Mouse (Mus musculus) kidney, adult 9 months (tissue): ENCODE measurements at regions not wholly inside any gene's neighbourhood (a gene's known extent, or its start where the extent isn't known, plus 50 kb on each side); places are given as distances from the start of the nearest gene placed in this dataset.
"Not testable (repeated sequence)": the region's sequence is repeated elsewhere in the genome, so short reads cannot be mapped to it uniquely, and the experiment has no call there.

ENCODE experiments used
- DNase-seq: peaks from one replicate; pipeline ENCODE4 v3.0.0; 2022

DNA sequence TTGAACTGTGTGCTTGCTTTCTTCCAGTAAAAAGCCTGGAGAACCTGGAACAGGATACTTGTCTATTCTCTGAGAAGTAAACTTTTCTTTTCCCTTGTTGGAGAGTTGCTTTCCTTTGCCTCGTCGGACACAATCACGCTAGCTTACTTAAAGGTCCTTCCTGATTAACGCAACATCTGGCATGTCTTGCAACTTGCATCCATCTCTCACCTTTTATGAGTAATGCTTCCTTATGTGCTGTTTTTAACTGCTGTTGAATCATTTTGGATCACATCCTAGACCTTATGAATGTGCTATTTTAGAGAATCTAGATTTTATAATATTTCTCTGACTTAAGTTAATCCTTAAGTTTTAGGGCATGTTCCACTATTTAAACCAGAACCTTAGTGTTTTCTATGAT is 188.4 kb upstream of the Pcsk5 start:
- no peak for DNase-seq

GRCm38 (mm10) chr19:18020351-18020750 is 182.9 kb upstream of the Pcsk5 start:
- no peak for DNase-seq

DNA sequence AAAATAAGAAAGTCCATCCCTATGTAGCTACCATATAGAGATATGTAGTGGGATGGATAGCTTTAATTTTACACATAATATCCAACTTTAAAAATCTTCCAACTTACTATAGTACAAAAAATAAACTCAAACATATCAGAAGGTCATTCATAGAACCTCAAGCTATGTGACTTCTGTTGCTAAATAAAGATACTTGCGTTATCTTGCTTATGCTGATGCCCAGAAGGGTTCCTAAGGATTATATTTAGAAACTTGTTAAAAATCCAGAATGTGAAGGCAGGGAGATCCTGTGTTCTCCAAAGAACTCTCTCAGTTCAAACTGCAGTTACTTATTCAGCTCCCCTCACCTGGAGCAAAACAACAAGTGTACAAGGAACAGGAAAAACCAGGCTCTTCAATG is 177.9 kb upstream of the Pcsk5 start:
- no peak for DNase-seq

DNA sequence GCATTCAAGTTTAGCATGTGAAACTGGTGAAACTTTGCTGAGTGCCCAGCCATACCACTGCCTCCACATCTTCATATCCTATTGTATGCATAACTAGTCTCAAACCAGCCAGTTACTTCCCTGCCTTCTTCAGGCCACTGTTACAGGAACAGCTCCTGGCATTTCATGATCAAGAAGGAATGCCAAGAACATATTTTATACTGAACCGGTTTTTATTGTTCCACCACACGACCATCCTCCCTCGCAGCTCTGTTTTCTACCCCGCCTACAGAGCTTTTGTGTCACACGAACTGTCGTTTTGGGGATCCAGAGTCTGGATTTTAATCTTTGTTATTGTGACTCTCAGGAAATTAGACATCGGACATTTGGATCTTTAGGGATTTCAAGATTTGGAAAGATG is 174.6 kb upstream of the Pcsk5 start:
- DNase-seq: no peak

DNA sequence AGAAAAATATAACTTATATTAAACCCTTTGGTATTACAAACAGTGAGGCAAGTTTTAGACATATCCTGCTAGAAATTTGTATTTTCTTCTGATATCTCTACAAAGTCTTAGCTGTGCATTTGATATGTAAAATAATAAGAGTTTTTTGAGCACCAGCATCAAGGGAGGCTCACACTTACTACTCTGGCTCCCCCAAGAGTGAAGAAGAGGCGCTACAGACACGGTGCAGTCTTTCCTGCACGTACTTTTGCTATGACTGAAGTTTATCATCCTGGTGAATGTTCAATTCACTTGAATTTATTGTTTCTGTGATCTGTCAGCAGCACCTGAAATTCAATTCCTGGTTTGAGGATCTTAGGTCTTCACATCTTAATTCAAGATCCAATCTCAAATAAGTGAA is 160.1 kb upstream of the Pcsk5 start:
- DNase-seq: no peak

DNA sequence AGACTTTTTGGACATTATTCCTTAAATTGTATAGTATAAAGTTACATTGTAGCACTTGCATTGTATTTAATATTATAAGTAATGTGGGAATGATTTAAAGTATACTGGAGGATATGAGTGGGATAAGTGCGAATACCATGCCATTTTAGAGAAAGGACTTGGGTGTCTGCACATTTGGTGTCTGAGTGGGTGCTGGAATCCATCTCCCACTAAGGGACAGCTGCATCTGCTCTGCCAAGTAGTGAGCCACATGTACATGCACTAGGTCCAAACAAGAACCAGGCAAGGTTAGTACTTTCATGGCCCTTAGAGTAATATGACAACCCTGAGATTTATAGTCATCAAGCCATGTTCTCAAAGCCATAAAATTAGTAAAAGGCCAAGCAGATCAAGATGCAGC is 146.0 kb upstream of the Pcsk5 start:
- no peak for DNase-seq

DNA sequence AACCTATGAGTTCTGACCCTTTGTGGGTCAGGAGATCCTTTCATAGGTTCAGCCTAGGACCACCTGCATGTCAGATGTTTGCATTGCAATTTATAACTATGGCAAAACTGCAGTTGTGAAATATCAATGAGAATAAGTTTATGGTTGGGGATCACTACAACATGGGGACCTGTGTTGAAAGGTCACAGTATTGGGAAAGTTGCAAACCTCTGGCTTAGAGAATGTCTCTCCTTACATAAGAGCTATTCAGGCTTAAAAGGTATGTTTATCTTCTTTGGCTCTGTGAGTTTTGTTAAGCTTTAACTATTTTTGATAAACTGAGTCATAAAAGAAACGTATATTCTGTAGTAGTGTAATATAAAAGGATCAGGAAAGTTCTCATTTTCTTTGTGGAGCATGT is 128.1 kb upstream of the Pcsk5 start:
- no peak for DNase-seq

- no peak for DNase-seq
Measured at GRCm38 (mm10) chr19:17958440-17958839, 121.0 kb upstream of the Pcsk5 start.

DNA sequence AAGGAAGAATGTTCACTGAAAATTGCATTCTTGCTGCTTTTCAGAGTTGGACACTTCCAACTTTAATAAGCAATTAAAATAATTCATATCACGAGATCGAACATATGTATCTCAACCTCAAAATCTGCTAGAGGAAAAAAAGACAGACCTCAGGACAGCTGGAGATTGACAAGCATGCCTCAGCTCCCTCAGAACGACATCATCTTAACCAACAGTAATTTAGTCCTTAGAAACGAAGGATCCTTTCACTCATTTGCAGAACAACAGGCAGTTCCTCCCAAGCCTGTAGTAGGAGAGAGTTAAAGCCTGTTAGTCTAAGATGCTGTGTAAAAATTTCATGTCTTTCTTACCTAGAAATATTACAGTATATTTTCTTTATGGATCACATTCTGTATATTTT is 95.2 kb upstream of the Pcsk5 start:
- DNase-seq: no peak

DNA sequence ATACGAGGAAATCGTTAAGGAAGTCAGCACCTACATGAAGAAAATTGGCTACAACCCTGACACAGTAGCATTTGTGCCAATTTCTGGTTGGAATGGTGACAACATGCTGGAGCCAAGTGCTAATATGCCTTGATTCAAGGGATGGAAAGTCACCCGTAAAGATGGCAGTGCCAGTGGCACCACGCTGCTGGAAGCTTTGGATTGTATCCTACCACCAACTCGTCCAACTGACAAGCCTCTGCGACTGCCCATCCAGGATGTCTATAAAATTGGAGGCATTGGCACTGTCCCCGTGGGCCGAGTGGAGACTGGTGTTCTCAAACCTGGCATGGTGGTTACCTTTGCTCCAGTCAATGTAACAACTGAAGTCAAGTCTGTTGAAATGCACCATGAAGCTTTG is 89.7 kb upstream of the Pcsk5 start:
- not testable (repeated sequence) for DNase-seq

- DNase-seq: no peak
Measured at GRCm38 (mm10) chr19:17907579-17907978, 70.1 kb upstream of the Pcsk5 start.

DNA sequence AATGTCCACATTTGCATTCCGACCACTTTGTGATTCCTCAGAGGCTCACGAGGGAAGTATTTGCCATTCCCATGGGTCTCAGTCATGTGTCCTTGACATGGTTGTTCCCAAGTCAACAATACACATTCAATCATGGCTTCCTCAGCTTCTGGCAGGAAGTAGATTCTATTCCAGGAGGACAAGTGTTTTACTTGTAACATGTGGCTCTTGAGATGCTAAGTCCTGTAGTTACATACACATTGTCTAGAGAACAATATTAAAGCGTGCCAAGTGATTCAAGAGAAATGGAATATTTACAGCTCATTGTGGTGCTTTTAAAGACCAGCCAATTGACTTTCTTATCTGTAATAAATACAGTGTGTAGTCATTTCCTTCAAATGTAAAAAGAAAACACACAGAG is 66.7 kb upstream of the Pcsk5 start:
- no peak for DNase-seq

DNA sequence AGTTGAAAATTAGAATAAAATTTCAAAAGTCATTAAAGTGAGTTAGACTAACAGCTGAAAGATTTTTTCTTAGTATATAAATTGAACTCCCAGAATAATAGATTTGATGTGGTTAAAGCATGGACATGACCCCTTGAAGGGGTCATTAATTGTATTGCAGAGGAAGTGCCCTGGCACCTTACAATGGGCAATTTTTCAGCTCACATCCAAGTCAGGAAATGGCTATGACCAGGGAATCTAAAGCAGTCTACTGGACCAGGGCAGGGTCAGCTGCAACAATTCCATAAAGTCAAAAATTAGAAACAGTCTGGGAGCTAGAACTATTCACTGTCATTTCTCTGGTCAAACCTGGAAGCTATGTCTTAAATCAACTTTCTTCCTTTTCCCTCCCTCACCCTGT is 55.2 kb upstream of the Pcsk5 start:
- peak; percentile 7 for DNase-seq
